Mouse (Mus musculus): ENCODE measurements around the gene Retnlb. TPM values are rescaled to one million over a fixed set of nuclear protein-coding genes. Genes with fewer than 3 reads are reported as not detected.

Retnlb gene
- polyA plus RNA-seq (2015; fragmentation: Nextera tagmentation; extraction: Ambion mirVana), result not detected in 2 replicates

- no peaks in the 10 kb centered on the region for H3K27me3 ChIP-seq
- no peak within 1 kb of the TSS for H3K27ac ChIP-seq
- no peaks in the 10 kb centered on the region for H3K4me1 ChIP-seq
- no peaks in the 10 kb centered on the region for H3K9me3 ChIP-seq
- H3K4me3 ChIP-seq, result no peak within 1 kb of the TSS
- no peak for ATAC-seq (ENCODE audit: insufficient number of reproducible peaks, insufficient read depth, low FRiP score, low TSS enrichment, low read depth)
- no peak within 1 kb of the TSS for H3K4me2 ChIP-seq
- WGBS, result 98% methylated on average over 2 of the region's 2 CpGs
- no peaks in the 10 kb centered on the region for H3K36me3 ChIP-seq
- no peak within 1 kb of the TSS for H3K9ac ChIP-seq
Measured at GRCm38 (mm10) chr16:48816695-48817094, at the start of gene Retnlb. Retnlb (plus strand) TSS chr16:48816856.

GRCm38 (mm10) chr16:48769183-48769582 is 47.5 kb upstream of the Retnlb start:
- no peaks in the 10 kb centered on the region for H3K9me3 ChIP-seq
- H3K4me1 ChIP-seq, result no peaks in the 10 kb centered on the region
- no peaks in the 10 kb centered on the region for H3K36me3 ChIP-seq
- H3K9ac ChIP-seq, result no peak overlapping the region
- 89% methylated on average over 3 of the region's 3 CpGs for WGBS
- no peaks in the 10 kb centered on the region for H3K27me3 ChIP-seq
- H3K4me2 ChIP-seq, result no peak overlapping the region
- H3K4me3 ChIP-seq, result no peak overlapping the region
- no peak overlapping the region for H3K27ac ChIP-seq
- ATAC-seq (ENCODE audit: insufficient number of reproducible peaks, insufficient read depth, low FRiP score, low TSS enrichment, low read depth), result no peak

- Histone ChIP-seq H3K4me3 (no peak within 1 kb of the TSS), H3K4me1 (no peaks in the 10 kb centered on the region), H3K9ac (no peak within 1 kb of the TSS), H3K27me3 (no peaks in the 10 kb centered on the region), H3K36me3 (no peaks in the 10 kb centered on the region), H3K4me2 (no peak within 1 kb of the TSS), H3K9me3 (no peaks in the 10 kb centered on the region), H3K27ac (no peak within 1 kb of the TSS)
- no peak for ATAC-seq (ENCODE audit: insufficient number of reproducible peaks, insufficient read depth, low FRiP score, low TSS enrichment, low read depth)
- 82% methylated on average over 3 of the region's 3 CpGs for WGBS
Measured at GRCm38 (mm10) chr16:48771971-48772445, 44.6 kb upstream of the Retnlb start, which contains the start of gene Trat1. Trat1 (minus strand) TSS chr16:48772021.

- Histone ChIP-seq H3K36me3 (no peaks in the 10 kb centered on the region), H3K9ac (no peak overlapping the region), H3K27ac (no peak overlapping the region), H3K4me1 (no peaks in the 10 kb centered on the region), H3K9me3 (no peaks in the 10 kb centered on the region), H3K4me3 (no peak overlapping the region), H3K27me3 (no peaks in the 10 kb centered on the region), H3K4me2 (no peak overlapping the region)
- ATAC-seq (ENCODE audit: insufficient number of reproducible peaks, insufficient read depth, low FRiP score, low TSS enrichment, low read depth), result no peak
- 59% methylated on average over 2 of the region's 2 CpGs for WGBS
Measured at GRCm38 (mm10) chr16:48777254-48777653, 39.4 kb upstream of the Retnlb start.

- no peak overlapping the region for H3K4me3 ChIP-seq
- no peak overlapping the region for H3K4me2 ChIP-seq
- no peaks in the 10 kb centered on the region for H3K36me3 ChIP-seq
- no peak overlapping the region for H3K27ac ChIP-seq
- no peak for ATAC-seq (ENCODE audit: insufficient number of reproducible peaks, insufficient read depth, low FRiP score, low TSS enrichment, low read depth)
- H3K4me1 ChIP-seq, result no peaks in the 10 kb centered on the region
- no peak overlapping the region for H3K9ac ChIP-seq
- no peaks in the 10 kb centered on the region for H3K27me3 ChIP-seq
- WGBS, result 77% methylated on average over 3 of the region's 3 CpGs
- H3K9me3 ChIP-seq, result no peaks in the 10 kb centered on the region
Measured at GRCm38 (mm10) chr16:48786258-48786657, 30.4 kb upstream of the Retnlb start.

- 79% methylated on average over 4 of the region's 4 CpGs for WGBS
- Histone ChIP-seq H3K4me2 (no peak overlapping the region), H3K9me3 (no peaks in the 10 kb centered on the region), H3K4me3 (no peak overlapping the region), H3K27ac (no peak overlapping the region), H3K27me3 (no peaks in the 10 kb centered on the region), H3K9ac (no peak overlapping the region), H3K4me1 (no peaks in the 10 kb centered on the region), H3K36me3 (no peaks in the 10 kb centered on the region)
- ATAC-seq (ENCODE audit: insufficient number of reproducible peaks, insufficient read depth, low FRiP score, low TSS enrichment, low read depth), result no peak
Measured at GRCm38 (mm10) chr16:48788704-48789185, 27.9 kb upstream of the Retnlb start.

- WGBS, result 78% methylated on average over 3 of the region's 3 CpGs
- no peaks in the 10 kb centered on the region for H3K27me3 ChIP-seq
- H3K9me3 ChIP-seq, result no peaks in the 10 kb centered on the region
- no peak overlapping the region for H3K27ac ChIP-seq
- H3K4me3 ChIP-seq, result no peak overlapping the region
- no peaks in the 10 kb centered on the region for H3K4me1 ChIP-seq
- no peak overlapping the region for H3K4me2 ChIP-seq
- no peaks in the 10 kb centered on the region for H3K36me3 ChIP-seq
- H3K9ac ChIP-seq, result no peak overlapping the region
- no peak for ATAC-seq (ENCODE audit: insufficient number of reproducible peaks, insufficient read depth, low FRiP score, low TSS enrichment, low read depth)
Measured at GRCm38 (mm10) chr16:48798285-48798684, 18.4 kb upstream of the Retnlb start.

GRCm38 (mm10) chr16:48799470-48799869 is 17.2 kb upstream of the Retnlb start:
- no peaks in the 10 kb centered on the region for H3K9me3 ChIP-seq
- no peak for ATAC-seq (ENCODE audit: insufficient number of reproducible peaks, insufficient read depth, low FRiP score, low TSS enrichment, low read depth)
- H3K36me3 ChIP-seq, result no peaks in the 10 kb centered on the region
- H3K27me3 ChIP-seq, result no peaks in the 10 kb centered on the region
- H3K9ac ChIP-seq, result no peak overlapping the region
- 85% methylated on average over 3 of the region's 3 CpGs for WGBS
- no peak overlapping the region for H3K27ac ChIP-seq
- H3K4me2 ChIP-seq, result no peak overlapping the region
- no peaks in the 10 kb centered on the region for H3K4me1 ChIP-seq
- H3K4me3 ChIP-seq, result no peak overlapping the region

GRCm38 (mm10) chr16:48800906-48801305 is 15.8 kb upstream of the Retnlb start:
- H3K9ac ChIP-seq, result no peak overlapping the region
- 91% methylated on average over 2 of the region's 2 CpGs for WGBS
- no peaks in the 10 kb centered on the region for H3K9me3 ChIP-seq
- H3K4me1 ChIP-seq, result no peaks in the 10 kb centered on the region
- no peaks in the 10 kb centered on the region for H3K27me3 ChIP-seq
- no peak overlapping the region for H3K27ac ChIP-seq
- H3K36me3 ChIP-seq, result no peaks in the 10 kb centered on the region
- no peak overlapping the region for H3K4me2 ChIP-seq
- no peak for ATAC-seq (ENCODE audit: insufficient number of reproducible peaks, insufficient read depth, low FRiP score, low TSS enrichment, low read depth)
- no peak overlapping the region for H3K4me3 ChIP-seq

- WGBS, result 78% methylated on average over 1 of the region's 1 CpGs
- no peak overlapping the region for H3K27ac ChIP-seq
- no peak overlapping the region for H3K4me2 ChIP-seq
- no peaks in the 10 kb centered on the region for H3K27me3 ChIP-seq
- no peaks in the 10 kb centered on the region for H3K4me1 ChIP-seq
- no peaks in the 10 kb centered on the region for H3K36me3 ChIP-seq
- H3K9me3 ChIP-seq, result no peaks in the 10 kb centered on the region
- H3K9ac ChIP-seq, result no peak overlapping the region
- H3K4me3 ChIP-seq, result no peak overlapping the region
- no peak for ATAC-seq (ENCODE audit: insufficient number of reproducible peaks, insufficient read depth, low FRiP score, low TSS enrichment, low read depth)
Measured at GRCm38 (mm10) chr16:48805412-48805811, 11.2 kb upstream of the Retnlb start.

GRCm38 (mm10) chr16:48806521-48806920 is 10.1 kb upstream of the Retnlb start:
- no peak overlapping the region for H3K27ac ChIP-seq
- no peaks in the 10 kb centered on the region for H3K27me3 ChIP-seq
- H3K4me1 ChIP-seq, result no peaks in the 10 kb centered on the region
- H3K9ac ChIP-seq, result no peak overlapping the region
- WGBS, result 76% methylated on average over 1 of the region's 1 CpGs
- ATAC-seq (ENCODE audit: insufficient number of reproducible peaks, insufficient read depth, low FRiP score, low TSS enrichment, low read depth), result no peak
- H3K9me3 ChIP-seq, result no peaks in the 10 kb centered on the region
- no peak overlapping the region for H3K4me2 ChIP-seq
- no peak overlapping the region for H3K4me3 ChIP-seq
- H3K36me3 ChIP-seq, result no peaks in the 10 kb centered on the region

GRCm38 (mm10) chr16:48809374-48809773 is 7.3 kb upstream of the Retnlb start:
- Histone ChIP-seq H3K9me3 (no peaks in the 10 kb centered on the region), H3K4me3 (no peak overlapping the region), H3K27me3 (no peaks in the 10 kb centered on the region), H3K36me3 (no peaks in the 10 kb centered on the region), H3K27ac (no peak overlapping the region), H3K4me2 (no peak overlapping the region), H3K4me1 (no peaks in the 10 kb centered on the region), H3K9ac (no peak overlapping the region)
- no peak for ATAC-seq (ENCODE audit: insufficient number of reproducible peaks, insufficient read depth, low FRiP score, low TSS enrichment, low read depth)
- 50% methylated on average over 2 of the region's 2 CpGs for WGBS
